In the genomic region with DNA sequence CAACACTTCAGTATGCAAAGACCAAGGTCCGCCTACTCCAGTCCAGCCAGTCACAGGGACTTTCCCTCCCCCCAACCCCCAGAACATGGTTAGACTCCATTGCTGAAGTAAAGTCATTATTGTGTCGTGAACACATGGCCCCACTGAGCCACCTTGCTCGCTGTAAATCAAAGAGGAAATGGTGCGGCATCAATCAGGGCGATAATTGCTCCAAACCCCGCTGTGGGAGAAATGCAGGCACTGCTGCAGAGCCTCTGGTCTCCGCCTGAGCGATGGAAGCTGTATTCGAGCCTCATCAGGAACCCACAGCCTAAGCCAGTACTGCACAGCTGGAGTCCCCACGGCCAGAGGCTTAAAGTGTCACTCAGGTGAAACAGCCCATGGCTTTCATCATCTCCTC, we compare ENCODE assay signal across 14 mouse cellular contexts. TPM values are rescaled to one million over a fixed set of nuclear protein-coding genes. Genes with fewer than 3 reads are reported as not detected.
A peak's percentile ranks its signal among the peaks of the same experiment; 100 is the strongest.
DNase-seq lines count a peak whose midpoint lies in the region; ATAC-seq and TF ChIP-seq lines count a peak whose summit lies in the region.
"Had no signal": no experiment of that assay in that cellular context is flagged by ENCODE, and none has a peak within 500 bp of the region (broad histone marks: within the 10 kb centered on the region; RNA-seq: fewer than 3 reads in every experiment).

No protein-coding gene starts in this region.

- no peaks in the 10 kb centered on the region for H3K36me3 ChIP-seq in forebrain, embryonic 14.5 days (ENCODE audit: control insufficient read depth, insufficient read depth, low read length)
- no peaks in the 10 kb centered on the region for H3K36me3 ChIP-seq in forebrain, embryonic 10.5 days (replicated peaks)
- no peaks in the 10 kb centered on the region for H3K36me3 ChIP-seq in kidney, embryonic 16.5 days (ENCODE audit: insufficient read depth, low read length)
- H3K36me3 ChIP-seq in kidney, adult 2 months (ENCODE audit: control insufficient read depth, insufficient read depth, low read length): no peaks in the 10 kb centered on the region
- H3K36me3 ChIP-seq in limb, embryonic 10.5 days: no peaks in the 10 kb centered on the region
- no peaks in the 10 kb centered on the region for H3K36me3 ChIP-seq in neural tube, embryonic 15.5 days
- H3K36me3 ChIP-seq: liver, embryonic 15.5 days had no signal

- no peak overlapping the region for H3K9ac ChIP-seq in forebrain, embryonic 14.5 days (ENCODE audit: low read length)
- no peak overlapping the region for H3K9ac ChIP-seq in kidney, embryonic 16.5 days (replicated peaks; ENCODE audit: low read length)
- no peak overlapping the region for H3K9ac ChIP-seq in neural tube, embryonic 15.5 days (replicated peaks)
- H3K9ac ChIP-seq: liver, embryonic 15.5 days had no signal

- TF ChIP-seq CTCF in kidney, adult 2 months (conservative IDR thresholded peaks at IDR 0.05; ENCODE audit: insufficient read depth, insufficient read length, low read depth, low read length): no peak

- no peak overlapping the region for H3K4me2 ChIP-seq in forebrain, embryonic 14.5 days (ENCODE audit: low read length)
- 0 out of 2 replicates have a peak overlapping the region, but pooled peaks have one; percentile 20 for H3K4me2 ChIP-seq in kidney, embryonic 16.5 days (replicated peaks; ENCODE audit: low read depth, low read length)
- peak overlapping the region; percentile 11 for H3K4me2 ChIP-seq in neural tube, embryonic 15.5 days
- H3K4me2 ChIP-seq: liver, embryonic 15.5 days had no signal

- no peak for ATAC-seq in forebrain, embryonic 14.5 days
- ATAC-seq in kidney, embryonic 16.5 days (ENCODE audit: low FRiP score, low TSS enrichment): peak; percentile 46; the same call in 1 of the 2 replicates
- ATAC-seq in neural tube, embryonic 15.5 days (ENCODE audit: low FRiP score): 0 out of 2 replicates have a peak, but pooled peaks have one; percentile 47
- ATAC-seq in granulocyte monocyte progenitor cell, adult 5-6 weeks (replicated peaks; ENCODE audit: poor library complexity, severe bottlenecking): no peak
- ATAC-seq: inflammation-experienced regulatory T-cells, adult 6 months had no signal

- no peak overlapping the region for H3K27ac ChIP-seq in forebrain, embryonic 14.5 days (ENCODE audit: low read depth, low read length)
- no peak overlapping the region for H3K27ac ChIP-seq in forebrain, embryonic 10.5 days
- H3K27ac ChIP-seq in kidney, embryonic 16.5 days (ENCODE audit: low read length): no peak overlapping the region
- H3K27ac ChIP-seq in kidney, adult 2 months (ENCODE audit: insufficient read depth, low read depth, low read length): no peak overlapping the region
- peak overlapping the region; percentile 77 for H3K27ac ChIP-seq in limb, embryonic 10.5 days
- peak overlapping the region; percentile 45; the same call in 1 of the 2 replicates for H3K27ac ChIP-seq in neural tube, embryonic 15.5 days (replicated peaks)
- H3K27ac ChIP-seq: liver, embryonic 15.5 days had no signal

- no peak for TF ChIP-seq POLR2A in kidney, adult 2 months (IDR thresholded peaks at IDR 0.05; ENCODE audit: low read depth, low read length)

- WGBS in forebrain, embryonic 14.5 days: 31% methylated on average over 10 of the region's 10 CpGs
- 48% methylated on average over 10 of the region's 10 CpGs for WGBS in forebrain, embryonic 10.5 days
- WGBS in kidney, embryonic 16.5 days: 9% methylated on average over 10 of the region's 10 CpGs
- WGBS in kidney, adult 2 months: 17% methylated on average over 10 of the region's 10 CpGs
- 17% methylated on average over 10 of the region's 10 CpGs for WGBS in limb, embryonic 10.5 days
- 7% methylated on average over 10 of the region's 10 CpGs for WGBS in neural tube, embryonic 15.5 days

- no peak overlapping the region for H3K4me3 ChIP-seq in forebrain, embryonic 14.5 days (ENCODE audit: low read depth, low read length)
- no peak overlapping the region for H3K4me3 ChIP-seq in forebrain, embryonic 10.5 days
- 0 out of 2 replicates have a peak overlapping the region, but pooled peaks have one; percentile 4 for H3K4me3 ChIP-seq in kidney, embryonic 16.5 days (ENCODE audit: low read length)
- H3K4me3 ChIP-seq in kidney, adult 2 months (ENCODE audit: insufficient read depth, low read depth, low read length): no peak overlapping the region
- H3K4me3 ChIP-seq in limb, embryonic 10.5 days: peak overlapping the region; percentile 21; the same call in 1 of the 2 replicates
- H3K4me3 ChIP-seq in neural tube, embryonic 15.5 days (replicated peaks): no peak overlapping the region
- H3K4me3 ChIP-seq: liver, embryonic 15.5 days had no signal

- peak; percentile 10 for DNase-seq in forebrain, embryonic 14.5 days (ENCODE audit: low spot score)
- no peak for DNase-seq in forebrain, embryonic 10.5 days (ENCODE audit: extremely low spot score, low spot score)
- no peak for DNase-seq in kidney, adult 2 months
- peak; percentile 80 for DNase-seq in limb, embryonic 10.5 days (ENCODE audit: low spot score)
- no peak for DNase-seq in testis, postnatal 14 days (ENCODE audit: low spot score)
- DNase-seq: adrenal gland, postnatal 36 days; cerebellum, adult 11 months; lung, postnatal 36 days; thymus, adult 18-20 months had no signal

- no peaks in the 10 kb centered on the region for H3K27me3 ChIP-seq in forebrain, embryonic 14.5 days (replicated peaks; ENCODE audit: control insufficient read depth, insufficient read depth, low read length)
- no peaks in the 10 kb centered on the region for H3K27me3 ChIP-seq in forebrain, embryonic 10.5 days (ENCODE audit: poor library complexity, severe bottlenecking)
- H3K27me3 ChIP-seq in kidney, embryonic 16.5 days (ENCODE audit: insufficient read depth, low read length): no peaks in the 10 kb centered on the region
- H3K27me3 ChIP-seq in kidney, adult 2 months (replicated peaks; ENCODE audit: control insufficient read depth, insufficient read depth, low read length): no peaks in the 10 kb centered on the region
- no peaks in the 10 kb centered on the region for H3K27me3 ChIP-seq in limb, embryonic 10.5 days (ENCODE audit: low read depth, poor library complexity, severe bottlenecking)
- 0 out of 2 replicates have a peak, but pooled peaks cover 3% of the 10 kb centered on the region for H3K27me3 ChIP-seq in neural tube, embryonic 15.5 days (replicated peaks)

- no peaks in the 10 kb centered on the region for H3K9me3 ChIP-seq in forebrain, embryonic 14.5 days (replicated peaks; ENCODE audit: control insufficient read depth, low read length)
- no peaks in the 10 kb centered on the region for H3K9me3 ChIP-seq in forebrain, embryonic 10.5 days
- no peaks in the 10 kb centered on the region for H3K9me3 ChIP-seq in kidney, embryonic 16.5 days (ENCODE audit: low read length)
- no peaks in the 10 kb centered on the region for H3K9me3 ChIP-seq in limb, embryonic 10.5 days (replicated peaks)
- H3K9me3 ChIP-seq in neural tube, embryonic 15.5 days (replicated peaks): no peaks in the 10 kb centered on the region
- H3K9me3 ChIP-seq: liver, embryonic 15.5 days had no signal

- no peaks in the 10 kb centered on the region for H3K4me1 ChIP-seq in forebrain, embryonic 14.5 days (ENCODE audit: control insufficient read depth, insufficient read depth, low read length)
- H3K4me1 ChIP-seq in forebrain, embryonic 10.5 days: peaks cover 6% of the 10 kb centered on the region; the same call in 1 of the 2 replicates
- H3K4me1 ChIP-seq in kidney, embryonic 16.5 days (ENCODE audit: insufficient read depth, low read length): no peaks in the 10 kb centered on the region
- H3K4me1 ChIP-seq in kidney, adult 2 months (ENCODE audit: control insufficient read depth, insufficient read depth, low read length): no peaks in the 10 kb centered on the region
- peaks cover 29% of the 10 kb centered on the region for H3K4me1 ChIP-seq in limb, embryonic 10.5 days
- H3K4me1 ChIP-seq in neural tube, embryonic 15.5 days: peaks cover 10% of the 10 kb centered on the region
- H3K4me1 ChIP-seq: liver, embryonic 15.5 days had no signal

RNA-seq across cellular contexts. Expression of a gene that starts 11.1 kb away (rescaled TPM):
- polyA plus RNA-seq in forebrain, embryonic 14.5 days (2014; fragmentation: Nextera tagmentation; extraction: Ambion mirVana): 37.7 and 47.9 TPM in 2 replicates
- 37.3 and 43.3 TPM in 2 replicates for polyA plus RNA-seq in forebrain, embryonic 10.5 days (2016; fragmentation: Nextera tagmentation; extraction: Ambion mirVana)
- 39.1 and 44.0 TPM in 2 replicates for polyA plus RNA-seq in kidney, embryonic 16.5 days (2015; fragmentation: Nextera tagmentation; extraction: Ambion mirVana)
- 43.8 and 55.6 TPM in 2 replicates for polyA plus RNA-seq in kidney, adult 2 months (2012; rRNA removed)
- 54.4 and 57.5 TPM in 2 replicates for polyA plus RNA-seq in limb, embryonic 10.5 days (2016; fragmentation: Nextera tagmentation; extraction: Ambion mirVana)
- polyA plus RNA-seq in neural tube, embryonic 15.5 days (2015; fragmentation: Nextera tagmentation; extraction: Ambion mirVana): 44.9 and 49.7 TPM in 2 replicates
- 75.3 and 87.2 TPM in 2 replicates for total RNA-seq in granulocyte monocyte progenitor cell, adult 5-6 weeks (2014; fragmentation: Nextera tagmentation)
- total RNA-seq in granulocyte monocyte progenitor cell, adult 5-6 weeks (2017): 67.2 and 72.7 TPM in 2 replicates

Comparison
In these comparisons a context has a peak if more than half of its experiments do, and no peak if none do; other contexts are left out.
1. DNase-seq: peak in forebrain, embryonic 14.5 days (single experiment) and limb, embryonic 10.5 days (single experiment); none in forebrain, embryonic 10.5 days (single experiment), kidney, adult 2 months (single experiment) and testis, postnatal 14 days (single experiment).
2. H3K4me3 ChIP-seq: peak in kidney, embryonic 16.5 days (single experiment) and limb, embryonic 10.5 days (single experiment); none in forebrain, embryonic 14.5 days (single experiment), forebrain, embryonic 10.5 days (single experiment), kidney, adult 2 months (single experiment) and neural tube, embryonic 15.5 days (single experiment).
3. ATAC-seq: peak in kidney, embryonic 16.5 days (single experiment) and neural tube, embryonic 15.5 days (single experiment); none in forebrain, embryonic 14.5 days (single experiment) and granulocyte monocyte progenitor cell, adult 5-6 weeks (single experiment).
4. H3K27ac ChIP-seq: peak in limb, embryonic 10.5 days (single experiment) and neural tube, embryonic 15.5 days (single experiment); none in forebrain, embryonic 14.5 days (single experiment), forebrain, embryonic 10.5 days (single experiment), kidney, embryonic 16.5 days (single experiment) and kidney, adult 2 months (single experiment).